Comparison of ENCODE assay signal across 27 mouse cellular contexts in genomic region chr1:125172474-125172873, GRCm38 (mm10).
"Had no signal": no experiment of that assay in that cellular context is flagged by ENCODE, and none has a peak within 500 bp of the region (broad histone marks: within the 10 kb centered on the region; RNA-seq: fewer than 3 reads in every experiment).

No protein-coding gene starts in this region.

- H3K4me3 ChIP-seq: gastrocnemius, adult 2 months; heart, embryonic 10.5 days; heart, embryonic 12.5 days; hindbrain, embryonic 10.5 days; hindbrain, embryonic 12.5 days; intestine, embryonic 15.5 days; layer of hippocampus, adult 2 months; left cerebral cortex, adult 2 months; limb, embryonic 13.5 days; limb, embryonic 15.5 days; liver, embryonic 12.5 days had no signal

- H3K4me1 ChIP-seq: heart, embryonic 10.5 days; heart, embryonic 12.5 days; hindbrain, embryonic 10.5 days; hindbrain, embryonic 12.5 days; intestine, embryonic 15.5 days; limb, embryonic 13.5 days; limb, embryonic 15.5 days; liver, embryonic 12.5 days had no signal

- H3K9ac ChIP-seq: heart, embryonic 12.5 days; hindbrain, embryonic 12.5 days; hindbrain, embryonic 14.5 days; intestine, embryonic 15.5 days; limb, embryonic 13.5 days; limb, embryonic 15.5 days; liver, embryonic 12.5 days; liver, embryonic 14.5 days had no signal

- H3K4me2 ChIP-seq: heart, embryonic 12.5 days; hindbrain, embryonic 12.5 days; hindbrain, embryonic 14.5 days; intestine, embryonic 15.5 days; limb, embryonic 13.5 days; limb, embryonic 15.5 days; liver, embryonic 12.5 days had no signal

- H3K27me3 ChIP-seq: heart, embryonic 12.5 days; hindbrain, embryonic 12.5 days; intestine, embryonic 15.5 days; limb, embryonic 13.5 days; limb, embryonic 15.5 days; liver, embryonic 12.5 days had no signal

- DNase-seq: gastrocnemius, adult 2 months; gastrocnemius, postnatal 10 days; gastrocnemius, postnatal 25 days; heart, adult 18-20 months; heart, postnatal 10 days; heart, postnatal 4 days; kidney, adult 18-20 months; kidney, adult 8-10 months; kidney, postnatal 10 days; kidney, postnatal 25 days; kidney, postnatal 4 days; left cerebral cortex, postnatal 4 days had no signal

- H3K27ac ChIP-seq: gastrocnemius, adult 2 months; heart, embryonic 10.5 days; hindbrain, embryonic 10.5 days; hindbrain, embryonic 12.5 days; hindbrain, embryonic 14.5 days; intestine, embryonic 15.5 days; layer of hippocampus, adult 2 months; left cerebral cortex, adult 2 months; limb, embryonic 13.5 days; limb, embryonic 15.5 days; liver, embryonic 12.5 days; liver, embryonic 14.5 days had no signal

- H3K9me3 ChIP-seq: heart, embryonic 10.5 days; hindbrain, embryonic 12.5 days; intestine, embryonic 15.5 days; limb, embryonic 13.5 days; limb, embryonic 15.5 days had no signal

- ATAC-seq: hindbrain, embryonic 16.5 days; inflammation-experienced regulatory T-cells, adult 6 months; intestine, embryonic 15.5 days; intestine, postnatal 0 days; liver, embryonic 12.5 days had no signal

- H3K36me3 ChIP-seq: heart, embryonic 10.5 days; heart, embryonic 12.5 days; hindbrain, embryonic 10.5 days; hindbrain, embryonic 12.5 days; intestine, embryonic 15.5 days; limb, embryonic 13.5 days; limb, embryonic 15.5 days; liver, embryonic 12.5 days had no signal
